Mouse (Mus musculus): Measurements from ENCODE around the gene Fam90a1a. TPM values are rescaled to one million over a fixed set of nuclear protein-coding genes. Genes with fewer than 3 reads are reported as not detected.

Gene Fam90a1a
- polyA plus RNA-seq (2014; fragmentation: Illumina TruSeq; extraction: RNeasy Lipid Tissue Mini Kit (QIAGEN cat#74804); ENCODE audit: low replicate concordance), result not detected

DNA sequence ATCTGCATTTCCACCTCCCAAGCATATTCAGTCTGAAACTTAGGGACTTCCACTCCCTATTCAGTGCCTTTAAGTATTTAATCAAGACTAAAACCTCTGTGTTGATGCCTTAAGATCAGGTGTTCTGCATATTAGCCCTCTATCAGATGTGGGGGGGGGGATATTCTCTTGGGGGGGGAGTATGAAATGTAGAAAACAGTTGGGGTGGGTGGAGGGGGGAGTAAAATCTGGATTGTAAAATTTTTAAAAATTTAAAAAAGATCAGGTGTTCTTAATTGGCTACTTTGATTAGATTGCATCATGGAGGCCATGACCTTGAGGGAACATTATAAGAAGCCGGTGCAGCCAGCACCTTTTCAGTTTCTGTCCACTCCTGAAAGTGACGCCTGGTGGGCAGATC, at the start of gene Fam90a1a:
Gene Fam90a1a (plus strand): TSS at position 301 of the 400 bp plus-strand sequence.

GRCm38 (mm10) chr8:21932610-21933009, 25.9 kb upstream of the Fam90a1a start, which contains the start of gene Defb15:
Gene Defb15 (minus strand): TSS chr8:21932710.

GRCm38 (mm10) chr8:21938052-21938451, 20.5 kb upstream of the Fam90a1a start, which contains the start of gene Defb35:
Gene Defb35 (plus strand): TSS chr8:21938352.

DNA sequence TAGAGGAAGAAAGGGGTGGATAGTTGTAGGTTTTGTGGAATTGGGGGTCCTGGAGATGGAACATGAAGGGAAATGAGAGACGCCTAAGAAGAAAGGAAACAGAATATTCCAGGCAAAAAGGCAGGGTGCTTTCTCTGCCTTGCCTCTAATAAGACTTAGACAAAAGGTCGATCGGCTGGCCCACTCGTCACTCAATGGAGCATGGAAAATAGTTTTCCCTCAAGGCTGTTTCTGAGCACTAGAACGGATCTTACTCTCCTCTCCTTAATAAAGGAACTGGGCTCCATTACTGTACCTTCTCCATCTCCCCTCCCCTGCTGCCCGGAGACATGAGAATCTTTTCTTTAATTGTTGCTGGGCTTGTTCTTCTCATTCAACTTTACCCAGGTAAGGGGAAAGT, 12.1 kb upstream of the Fam90a1a start, which contains the start of gene Defb13:
Gene Defb13 (plus strand): TSS at position 301 of the 400 bp plus-strand sequence.

GRCm38 (mm10) chr8:21969475-21969874, 11.0 kb downstream of the Fam90a1a start, which contains the start of gene Ccdc70:
Gene Ccdc70 (plus strand): TSS chr8:21969775.

Other genes starting within 250 kb of the Fam90a1a start
- gene Defa24, start 224.2 kb upstream of the Fam90a1a start, polyA plus RNA-seq (2014; fragmentation: Illumina TruSeq; extraction: RNeasy Lipid Tissue Mini Kit (QIAGEN cat#74804); ENCODE audit: low replicate concordance), result 1,739 TPM
- not detected for gene Defb50, start 135.2 kb upstream of the Fam90a1a start, polyA plus RNA-seq (2014; fragmentation: Illumina TruSeq; extraction: RNeasy Lipid Tissue Mini Kit (QIAGEN cat#74804); ENCODE audit: low replicate concordance)
- gene Defb2, start 118.8 kb upstream of the Fam90a1a start, polyA plus RNA-seq (2014; fragmentation: Illumina TruSeq; extraction: RNeasy Lipid Tissue Mini Kit (QIAGEN cat#74804); ENCODE audit: low replicate concordance), result not detected
- not detected for gene Defb10, start 99.8 kb upstream of the Fam90a1a start, polyA plus RNA-seq (2014; fragmentation: Illumina TruSeq; extraction: RNeasy Lipid Tissue Mini Kit (QIAGEN cat#74804); ENCODE audit: low replicate concordance)
- not detected for gene Defb9, start 73.3 kb upstream of the Fam90a1a start, polyA plus RNA-seq (2014; fragmentation: Illumina TruSeq; extraction: RNeasy Lipid Tissue Mini Kit (QIAGEN cat#74804); ENCODE audit: low replicate concordance)
- gene Defb11, start 52.3 kb upstream of the Fam90a1a start, polyA plus RNA-seq (2014; fragmentation: Illumina TruSeq; extraction: RNeasy Lipid Tissue Mini Kit (QIAGEN cat#74804); ENCODE audit: low replicate concordance), result not detected
- gene Defb15, start 26.0 kb upstream of the Fam90a1a start, polyA plus RNA-seq (2014; fragmentation: Illumina TruSeq; extraction: RNeasy Lipid Tissue Mini Kit (QIAGEN cat#74804); ENCODE audit: low replicate concordance), result not detected
- not detected for gene Defb35, start 20.4 kb upstream of the Fam90a1a start, polyA plus RNA-seq (2014; fragmentation: Illumina TruSeq; extraction: RNeasy Lipid Tissue Mini Kit (QIAGEN cat#74804); ENCODE audit: low replicate concordance)
- not detected for gene Defb13, start 12.0 kb upstream of the Fam90a1a start, polyA plus RNA-seq (2014; fragmentation: Illumina TruSeq; extraction: RNeasy Lipid Tissue Mini Kit (QIAGEN cat#74804); ENCODE audit: low replicate concordance)
- not detected for gene Ccdc70, start 11.1 kb downstream of the Fam90a1a start, polyA plus RNA-seq (2014; fragmentation: Illumina TruSeq; extraction: RNeasy Lipid Tissue Mini Kit (QIAGEN cat#74804); ENCODE audit: low replicate concordance)
- 1.8 TPM for gene Atp7b, start 101.6 kb downstream of the Fam90a1a start, polyA plus RNA-seq (2014; fragmentation: Illumina TruSeq; extraction: RNeasy Lipid Tissue Mini Kit (QIAGEN cat#74804); ENCODE audit: low replicate concordance)
- 44.6 TPM for gene Alg11, start 102.0 kb downstream of the Fam90a1a start, polyA plus RNA-seq (2014; fragmentation: Illumina TruSeq; extraction: RNeasy Lipid Tissue Mini Kit (QIAGEN cat#74804); ENCODE audit: low replicate concordance)
- 3.7 TPM for gene Nek5, start 166.3 kb downstream of the Fam90a1a start, polyA plus RNA-seq (2014; fragmentation: Illumina TruSeq; extraction: RNeasy Lipid Tissue Mini Kit (QIAGEN cat#74804); ENCODE audit: low replicate concordance)
- gene Nek3, start 207.7 kb downstream of the Fam90a1a start, polyA plus RNA-seq (2014; fragmentation: Illumina TruSeq; extraction: RNeasy Lipid Tissue Mini Kit (QIAGEN cat#74804); ENCODE audit: low replicate concordance), result 13.1 TPM
- gene Ckap2, start 227.1 kb downstream of the Fam90a1a start, polyA plus RNA-seq (2014; fragmentation: Illumina TruSeq; extraction: RNeasy Lipid Tissue Mini Kit (QIAGEN cat#74804); ENCODE audit: low replicate concordance), result 19.8 TPM
- gene Vps36, start 234.1 kb downstream of the Fam90a1a start, polyA plus RNA-seq (2014; fragmentation: Illumina TruSeq; extraction: RNeasy Lipid Tissue Mini Kit (QIAGEN cat#74804); ENCODE audit: low replicate concordance), result 32.7 TPM

Measured in small intestine, adult 10 weeks (tissue).